Mouse (Mus musculus) WW6 (cell line): ENCODE results near the gene Smtn.

Experiments
- DNase-seq: peaks from one replicate; pipeline ENCODE4 v3.0.0-alpha.2; 2013; ENCODE audit warnings: low read depth, low spot score

The Smtn gene

GRCm38 (mm10) chr11:3527766-3528165 is 12.6 kb downstream of the Smtn start:
- DNase-seq = no peak

- DNase-seq = no peak
These were observed 13.3 kb downstream of the Smtn start for GRCm38 (mm10) chr11:3526979-3527738.

GRCm38 (mm10) chr11:3526207-3526606 is 14.2 kb downstream of the Smtn start:
- no peak for DNase-seq

- DNase-seq = no peak
These were observed 14.9 kb downstream of the Smtn start for GRCm38 (mm10) chr11:3525560-3525959.

GRCm38 (mm10) chr11:3523840-3524582 is 16.4 kb downstream of the Smtn start:
- DNase-seq = no peak

GRCm38 (mm10) chr11:3522285-3523000 is 18.0 kb downstream of the Smtn start:
- DNase-seq = no peak

GRCm38 (mm10) chr11:3521339-3522224 is 18.8 kb downstream of the Smtn start:
- DNase-seq = no peak

- DNase-seq = no peak
These were observed 19.5 kb downstream of the Smtn start for GRCm38 (mm10) chr11:3520919-3521318.

GRCm38 (mm10) chr11:3519756-3520398 is 20.5 kb downstream of the Smtn start:
- no peak for DNase-seq

- DNase-seq = no peak
These were observed 21.2 kb downstream of the Smtn start for GRCm38 (mm10) chr11:3519051-3519726.

GRCm38 (mm10) chr11:3517846-3518732 is 22.3 kb downstream of the Smtn start:
- no peak for DNase-seq

- no peak for DNase-seq
These were observed 23.3 kb downstream of the Smtn start for GRCm38 (mm10) chr11:3516859-3517845.

- no peak for DNase-seq
These were observed 24.3 kb downstream of the Smtn start for GRCm38 (mm10) chr11:3516121-3516520.

GRCm38 (mm10) chr11:3515637-3516036 is 24.8 kb downstream of the Smtn start:
- no peak for DNase-seq

- no peak for DNase-seq
These were observed 25.2 kb downstream of the Smtn start for GRCm38 (mm10) chr11:3515216-3515615.

- DNase-seq = peak; percentile 87
These were observed 25.8 kb downstream of the Smtn start, which contains the start of gene Selenom for GRCm38 (mm10) chr11:3514529-3515054. TSS of gene Selenom (plus strand) at chr11:3514684.

GRCm38 (mm10) chr11:3513291-3513690 is 27.1 kb downstream of the Smtn start:
- no peak for DNase-seq

- no peak for DNase-seq
These were observed 30.1 kb downstream of the Smtn start for GRCm38 (mm10) chr11:3510321-3510720.
